Mouse (Mus musculus) lung, postnatal 0 days (tissue): ENCODE data around the gene Tns2. TPM values are rescaled to one million over a fixed set of nuclear protein-coding genes. Genes with fewer than 3 reads are reported as not detected.
A peak's percentile ranks its signal among the peaks of the same experiment; 100 is the strongest.

Source experiments
- ATAC-seq: fragments of 200-750 bp; cut with Nextera tagmentation; 2 replicates; pipeline ENCODE4 v1.8.0; 2017; ENCODE audit warnings: moderate library complexity
- DNase-seq: peaks from one replicate; pipeline ENCODE4 v3.0.0-alpha.2; 2016; ENCODE audit warnings: low spot score
- H3K27ac ChIP-seq: fragments of 300-500 bp; sonication (generic); 2 replicates; pipeline ENCODE4 v1.5.1; 2014; ENCODE audit warnings: antibody characterized with exemption, mild to moderate bottlenecking, low read length, mixed read lengths
- H3K27me3 ChIP-seq: fragments of 300-500 bp; sonication (generic); replicated peaks from 2 replicates; pipeline ENCODE4 v1.6.1; 2014; ENCODE audit warnings: low read length, mixed read lengths; ENCODE audit not compliant: insufficient read depth
- H3K36me3 ChIP-seq: fragments of 300-500 bp; sonication (generic); 2 replicates; pipeline ENCODE4 v1.6.1; 2014; ENCODE audit warnings: low read length, mixed read lengths; ENCODE audit not compliant: insufficient read depth
- H3K4me1 ChIP-seq: fragments of 300-500 bp; sonication (generic); 2 replicates; pipeline ENCODE4 v1.6.1; 2014; ENCODE audit warnings: antibody characterized with exemption, low read depth, low read length, mixed read lengths; ENCODE audit not compliant: insufficient read depth
- H3K4me2 ChIP-seq: fragments of 300-500 bp; sonication (generic); replicated peaks from 2 replicates; pipeline ENCODE4 v1.6.1; 2014; ENCODE audit warnings: low read depth, mild to moderate bottlenecking, low read length, moderate library complexity, mixed read lengths
- H3K4me3 ChIP-seq: fragments of 300-500 bp; sonication (generic); 2 replicates; pipeline ENCODE4 v1.5.1; 2014; ENCODE audit warnings: low read depth, low read length
- H3K9ac ChIP-seq: fragments of 300-500 bp; sonication (generic); replicated peaks from 2 replicates; pipeline ENCODE4 v1.6.1; 2014; ENCODE audit warnings: low read depth, mild to moderate bottlenecking
- H3K9me3 ChIP-seq: fragments of 300-500 bp; sonication (generic); 2 replicates; pipeline ENCODE4 v1.6.1; 2016; ENCODE audit warnings: low read length, mixed read lengths
- CTCF ChIP-seq: IDR thresholded peaks from 2 replicates; pipeline ENCODE4 v1.5.1; 2016; ENCODE audit warnings: antibody characterized with exemption, mild to moderate bottlenecking
- EP300 ChIP-seq: IDR thresholded peaks from 2 replicates; pipeline ENCODE4 v1.6.1; 2016; ENCODE audit warnings: antibody characterized with exemption, mild to moderate bottlenecking, control low read depth
- WGBS: fragments of 180-500 bp; shearing (Covaris S2); extraction: QIAGEN DNeasy Blood & Tissue Kit; methylation state at CpG from one replicate; pipeline ENCODE4 v1.1.7; 2014; 5-methylcytosine and 5-hydroxymethylcytosine counted together
- polyA plus RNA-seq: library from polyadenylated mRNA; unstranded; fragments of >200 nt; fragmentation: Nextera tagmentation; extraction: Ambion mirVana; gene quantifications from 2 replicates; pipeline ENCODE4 v1.2.1, GENCODE M21; 2015

Tns2 gene
- polyA plus RNA-seq, 1 experiment from 2014 or later = 48.7 TPM

GRCm38 (mm10) chr15:102116753-102117415 is 16.7 kb downstream of the Tns2 start:
- Histone ChIP-seq H3K27me3 (no peaks in the 10 kb centered on the region), H3K4me1 (no peaks in the 10 kb centered on the region), H3K4me3 (no peak overlapping the region), H3K36me3 (peaks cover 53% of the 10 kb centered on the region), H3K9me3 (no peaks in the 10 kb centered on the region), H3K27ac (no peak overlapping the region), H3K4me2 (no peak overlapping the region), H3K9ac (no peak overlapping the region)
- ATAC-seq (peak; percentile 9; the same call in 1 of the 2 replicates), DNase-seq (peak; percentile 13)
- no peak for TF ChIP-seq CTCF
- TF ChIP-seq EP300 = no peak
- 70% methylated on average over 11 of the region's 11 CpGs for WGBS

- Histone ChIP-seq H3K4me1 (no peaks in the 10 kb centered on the region), H3K9ac (no peak overlapping the region), H3K4me2 (no peak overlapping the region), H3K27ac (no peak overlapping the region), H3K27me3 (no peaks in the 10 kb centered on the region), H3K4me3 (no peak overlapping the region), H3K36me3 (peaks cover 47% of the 10 kb centered on the region), H3K9me3 (no peaks in the 10 kb centered on the region)
- DNase-seq (peak; percentile 68), ATAC-seq (peak; percentile 70)
- 64% methylated on average over 19 of the region's 19 CpGs for WGBS
- TF ChIP-seq EP300 = no peak
- peak; percentile 71 for TF ChIP-seq CTCF
These were observed 17.5 kb downstream of the Tns2 start for GRCm38 (mm10) chr15:102117461-102118443.

GRCm38 (mm10) chr15:102118591-102118990 is 18.4 kb downstream of the Tns2 start:
- ATAC-seq (no peak), DNase-seq (no peak)
- H3K9ac ChIP-seq = no peak overlapping the region
- H3K27ac ChIP-seq = no peak overlapping the region
- H3K27me3 ChIP-seq = no peaks in the 10 kb centered on the region
- no peak overlapping the region for H3K4me3 ChIP-seq
- no peaks in the 10 kb centered on the region for H3K9me3 ChIP-seq
- no peaks in the 10 kb centered on the region for H3K4me1 ChIP-seq
- WGBS = 82% methylated on average over 4 of the region's 4 CpGs
- H3K36me3 ChIP-seq = peaks cover 39% of the 10 kb centered on the region
- H3K4me2 ChIP-seq = no peak overlapping the region
- TF ChIP-seq CTCF = no peak
- no peak for TF ChIP-seq EP300

DNA sequence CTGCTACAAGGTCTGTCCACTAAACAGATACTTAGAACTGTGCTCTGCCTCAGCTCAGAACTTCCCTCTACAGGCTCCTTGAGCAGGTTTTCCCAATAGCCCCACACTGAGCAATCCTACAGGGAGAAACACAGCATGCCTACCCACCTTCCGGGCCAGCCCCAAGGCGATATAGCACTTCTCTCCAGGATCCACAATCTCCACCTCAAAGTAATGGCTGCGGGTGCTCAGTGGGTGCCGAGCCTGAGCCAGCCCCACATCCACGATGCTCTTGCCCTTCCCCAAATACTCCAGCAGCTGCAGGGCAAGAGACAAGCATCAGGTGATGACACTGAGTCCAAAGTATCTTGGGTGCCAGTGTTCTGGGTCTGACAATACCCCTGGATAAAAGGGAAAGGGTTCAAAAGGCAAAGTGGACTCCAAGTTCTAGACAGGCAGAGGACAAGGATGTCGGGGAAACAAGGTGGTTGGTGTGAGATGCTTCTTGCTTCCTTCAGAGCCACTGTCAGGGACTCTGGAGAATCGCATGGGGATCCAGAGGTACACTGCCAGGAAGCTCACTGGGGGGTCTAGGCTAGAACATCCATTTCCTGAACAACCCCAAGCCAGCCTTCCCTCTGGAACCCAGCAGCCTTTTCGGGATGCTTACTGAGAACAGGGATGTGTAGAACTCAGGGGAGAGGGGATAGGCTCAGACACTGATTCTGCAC is 19.1 kb downstream of the Tns2 start:
- Histone ChIP-seq H3K4me2 (no peak overlapping the region), H3K36me3 (peaks cover 33% of the 10 kb centered on the region), H3K9ac (no peak overlapping the region), H3K9me3 (no peaks in the 10 kb centered on the region), H3K27ac (no peak overlapping the region), H3K27me3 (no peaks in the 10 kb centered on the region), H3K4me1 (no peaks in the 10 kb centered on the region), H3K4me3 (no peak overlapping the region)
- WGBS = 70% methylated on average over 8 of the region's 8 CpGs
- no peak for TF ChIP-seq CTCF
- no peak for TF ChIP-seq EP300
- no peak for ATAC-seq
- no peak for DNase-seq

GRCm38 (mm10) chr15:102119831-102120170 is 19.6 kb downstream of the Tns2 start:
- Histone ChIP-seq H3K36me3 (peaks cover 31% of the 10 kb centered on the region), H3K4me3 (no peak overlapping the region), H3K9me3 (no peaks in the 10 kb centered on the region), H3K4me1 (no peaks in the 10 kb centered on the region), H3K27me3 (no peaks in the 10 kb centered on the region), H3K27ac (no peak overlapping the region), H3K9ac (no peak overlapping the region), H3K4me2 (no peak overlapping the region)
- 70% methylated on average over 2 of the region's 2 CpGs for WGBS
- TF ChIP-seq EP300 = no peak
- TF ChIP-seq CTCF = no peak
- DNase-seq = no peak
- no peak for ATAC-seq

- no peak overlapping the region for H3K9ac ChIP-seq
- no peaks in the 10 kb centered on the region for H3K27me3 ChIP-seq
- no peak overlapping the region for H3K27ac ChIP-seq
- no peak overlapping the region for H3K4me3 ChIP-seq
- H3K4me1 ChIP-seq = no peaks in the 10 kb centered on the region
- no peak overlapping the region for H3K4me2 ChIP-seq
- WGBS = 74% methylated on average over 5 of the region's 5 CpGs
- ATAC-seq = no peak
- peaks cover 24% of the 10 kb centered on the region for H3K36me3 ChIP-seq
- H3K9me3 ChIP-seq = no peaks in the 10 kb centered on the region
- DNase-seq = no peak
- TF ChIP-seq CTCF (no peak), EP300 (no peak)
These were observed 20.3 kb downstream of the Tns2 start for GRCm38 (mm10) chr15:102120530-102120929.
